Mouse (Mus musculus): ENCODE data around the gene 6430548M08Rik. TPM values are rescaled to one million over a fixed set of nuclear protein-coding genes. Genes with fewer than 3 reads are reported as not detected.
A peak's percentile ranks its signal among the peaks of the same experiment; 100 is the strongest.

The 6430548M08Rik gene
- total RNA-seq, 2 experiments from 2014 or later: 15.1 to 19.3 TPM

DNA sequence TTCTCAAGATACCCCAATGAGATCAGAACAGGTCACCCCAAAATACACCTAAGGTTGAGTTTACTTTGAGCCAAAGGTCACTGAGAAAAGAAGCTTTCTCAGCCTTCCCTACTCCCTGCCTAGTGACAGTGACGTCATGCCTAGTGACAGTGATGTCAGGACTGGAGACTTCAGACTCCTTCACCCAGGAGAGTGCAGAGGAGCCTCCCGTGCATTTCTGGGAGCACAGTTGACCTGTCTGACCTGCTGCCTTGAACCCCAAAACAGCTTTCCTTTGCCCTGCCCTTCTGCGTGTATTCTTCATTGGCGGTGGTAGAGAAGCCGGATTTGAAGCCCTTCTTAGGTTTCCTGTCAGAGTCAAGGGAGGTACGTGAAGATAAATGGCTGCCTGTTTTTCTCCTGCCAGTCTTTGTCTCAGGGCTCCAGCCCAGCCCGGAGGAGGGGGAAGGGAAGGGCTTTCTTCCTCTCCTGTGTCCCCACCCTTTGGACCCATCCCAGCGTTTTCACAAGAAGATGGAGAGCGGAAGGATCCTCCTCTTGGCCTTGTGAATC, 9.2 kb upstream of the 6430548M08Rik start:
- peak; percentile 84 to 92 for DNase-seq

DNA sequence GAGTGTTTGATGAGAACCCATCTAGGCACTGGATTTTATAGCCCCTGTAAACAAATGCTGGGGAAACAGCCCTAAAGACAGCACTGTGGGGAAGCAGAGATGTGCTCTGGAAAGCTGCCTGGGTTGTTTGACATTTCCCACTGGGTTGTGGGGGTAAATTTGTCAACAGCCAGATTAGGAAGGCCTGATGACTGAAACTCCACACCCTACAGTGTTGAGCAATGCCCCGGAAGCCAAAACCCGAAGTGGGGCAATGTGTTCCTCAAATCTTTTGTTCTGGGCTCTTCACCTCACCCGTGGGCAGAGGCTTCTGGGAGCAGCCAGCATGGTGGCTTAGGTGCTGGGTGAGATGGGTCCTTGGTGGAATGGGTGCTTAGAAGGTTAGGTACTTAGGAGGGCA, 4.8 kb upstream of the 6430548M08Rik start:
- peak; percentile 63 to 80 for DNase-seq

DNA sequence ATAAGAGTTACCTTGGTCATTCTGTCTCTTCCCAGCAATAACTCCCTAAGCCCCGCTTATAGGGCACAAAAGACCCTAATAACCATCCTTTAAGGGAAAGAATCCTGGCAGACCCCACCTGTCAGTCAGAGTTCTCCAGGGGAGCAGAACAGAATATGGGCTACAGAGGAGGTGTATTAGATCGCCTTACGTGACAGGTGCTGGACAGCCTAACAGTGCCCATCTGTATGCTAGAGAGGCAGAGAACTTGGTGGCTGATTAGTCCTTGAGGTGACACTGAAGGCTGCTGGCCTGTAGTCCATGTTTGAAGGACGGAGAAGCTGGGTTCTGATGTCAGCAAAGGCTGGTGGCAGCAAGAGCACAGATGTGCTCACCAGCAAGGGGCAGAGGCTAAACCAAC, 3.0 kb upstream of the 6430548M08Rik start:
- DNase-seq: no peak

DNA sequence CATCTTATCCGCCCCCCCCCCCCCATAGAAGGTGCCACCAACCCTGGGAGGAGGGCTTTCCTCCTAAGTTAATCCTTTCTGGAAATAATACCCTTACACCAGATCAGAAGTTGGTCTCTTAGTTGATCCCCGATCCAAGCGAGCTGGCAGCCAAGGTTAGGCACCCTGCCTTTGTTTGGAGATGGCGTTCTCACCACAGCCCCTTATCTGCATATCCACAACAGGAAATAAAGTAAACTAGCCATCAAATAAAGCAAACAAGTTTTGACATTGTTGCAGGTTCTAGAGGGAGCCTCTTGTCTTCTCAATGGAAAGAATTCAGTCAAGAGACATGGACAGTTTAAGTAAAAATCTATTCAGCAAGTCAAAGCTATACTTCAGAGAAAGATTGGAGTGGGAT, 2.6 kb upstream of the 6430548M08Rik start:
- no peak for DNase-seq

DNA sequence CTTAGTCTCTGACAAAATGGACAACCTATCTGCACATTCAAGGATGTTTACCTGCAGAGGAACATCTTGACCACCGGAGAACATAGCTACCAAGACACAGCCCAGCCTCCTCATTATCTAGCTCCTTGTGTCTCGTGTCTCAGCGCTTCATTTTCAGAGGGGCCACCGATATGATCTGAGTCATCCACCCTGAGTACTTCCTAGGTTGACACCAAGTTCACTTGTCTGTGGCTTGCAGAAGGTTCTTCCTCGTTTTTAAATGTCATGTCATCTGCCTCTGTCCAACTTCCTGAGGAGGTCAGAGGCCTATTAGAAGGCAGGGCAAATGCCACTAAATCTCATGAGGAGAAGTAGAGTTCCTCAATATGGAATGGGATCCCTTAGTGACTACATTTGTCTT, 1.4 kb upstream of the 6430548M08Rik start:
- DNase-seq: peak in 1 of 2 experiments; percentile 53

DNA sequence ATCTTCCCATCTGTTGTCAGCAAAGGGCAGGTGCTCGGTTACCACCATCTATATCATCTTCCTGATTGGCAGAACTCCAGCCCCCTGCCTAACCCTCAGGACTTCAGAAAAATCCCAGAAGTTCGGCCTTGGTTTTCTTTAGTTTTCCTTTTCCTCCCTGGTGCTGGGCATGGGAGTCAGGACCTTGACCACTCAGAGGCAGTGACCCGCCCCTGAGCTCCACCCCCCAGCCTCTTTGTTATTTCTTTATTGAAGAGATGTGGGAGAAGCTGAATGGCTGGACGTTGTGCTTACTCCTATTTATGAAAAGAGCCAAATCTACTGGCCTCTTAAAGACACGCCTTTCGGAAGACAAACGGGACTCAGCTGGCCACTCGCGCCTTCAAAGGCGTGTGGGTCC, 646 bp upstream of the 6430548M08Rik start:
- DNase-seq: peak; percentile 78 to 79

DNA sequence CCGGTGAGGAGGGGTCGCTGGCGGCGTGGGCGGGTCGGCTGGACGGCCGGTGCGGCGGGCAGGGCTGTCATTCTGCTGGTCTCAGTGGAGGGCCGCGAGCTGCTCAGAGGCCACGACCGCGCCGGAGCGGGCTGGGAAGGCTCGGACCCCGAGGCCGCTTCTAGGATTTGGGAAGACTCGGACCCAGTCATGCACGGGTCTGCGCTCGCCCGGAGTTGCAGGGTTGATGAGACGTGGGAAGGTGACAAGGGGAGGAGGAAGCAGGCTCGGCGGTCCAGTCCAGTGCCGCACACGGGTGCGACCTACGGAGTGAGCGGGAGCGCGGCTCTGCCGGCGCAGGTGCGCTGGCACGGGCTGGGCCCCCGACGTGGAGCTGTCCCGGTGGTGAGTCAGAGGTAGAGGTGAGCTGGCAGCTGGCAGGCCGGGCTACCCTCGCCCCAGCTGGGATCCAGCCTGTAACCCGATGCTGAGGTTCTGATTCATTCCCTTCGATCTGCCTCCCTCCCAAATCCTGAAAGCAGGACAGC, 426 bp downstream of the 6430548M08Rik start:
- DNase-seq: peak in 1 of 2 experiments; percentile 27

DNA sequence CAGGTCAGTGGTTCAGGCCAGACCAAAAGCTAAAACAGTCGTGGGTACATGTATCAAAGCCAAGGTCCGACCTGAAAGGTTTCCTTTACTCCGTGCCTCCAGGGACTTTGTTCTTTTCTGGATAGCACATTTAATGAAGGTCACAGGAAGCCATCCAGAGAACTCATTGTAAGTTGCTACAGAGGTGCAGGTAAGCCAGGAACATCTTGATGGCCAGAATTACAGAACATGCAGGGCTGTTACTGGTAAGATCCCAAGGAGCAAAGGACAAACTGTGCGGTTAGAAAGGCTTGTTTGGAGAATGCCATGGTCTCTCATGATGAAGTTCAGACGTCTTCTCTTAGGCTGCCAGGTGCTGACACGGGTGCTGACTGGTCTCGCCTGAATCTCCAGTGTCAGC, 2.6 kb downstream of the 6430548M08Rik start:
- no peak for DNase-seq

DNA sequence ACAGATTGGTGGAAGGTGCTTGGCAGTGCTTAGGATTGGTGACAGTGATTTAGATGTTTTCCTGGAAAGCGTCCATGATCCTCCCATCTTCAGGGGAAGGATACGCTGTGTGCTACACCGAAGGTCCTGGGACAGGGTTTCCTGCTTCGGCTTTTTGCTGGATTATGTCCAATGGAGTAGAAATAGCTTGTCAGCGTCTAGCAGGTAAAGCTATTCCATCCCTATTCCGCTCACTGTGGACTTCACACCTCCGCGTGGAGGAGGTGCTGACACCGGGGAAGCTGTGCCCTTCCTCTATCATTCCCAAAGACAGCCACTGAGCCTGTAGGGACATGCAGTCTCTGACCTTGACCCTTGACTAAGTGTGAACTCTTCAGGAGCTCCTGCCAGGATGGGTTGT, 4.2 kb downstream of the 6430548M08Rik start:
- DNase-seq: peak; percentile 38 to 39

DNA sequence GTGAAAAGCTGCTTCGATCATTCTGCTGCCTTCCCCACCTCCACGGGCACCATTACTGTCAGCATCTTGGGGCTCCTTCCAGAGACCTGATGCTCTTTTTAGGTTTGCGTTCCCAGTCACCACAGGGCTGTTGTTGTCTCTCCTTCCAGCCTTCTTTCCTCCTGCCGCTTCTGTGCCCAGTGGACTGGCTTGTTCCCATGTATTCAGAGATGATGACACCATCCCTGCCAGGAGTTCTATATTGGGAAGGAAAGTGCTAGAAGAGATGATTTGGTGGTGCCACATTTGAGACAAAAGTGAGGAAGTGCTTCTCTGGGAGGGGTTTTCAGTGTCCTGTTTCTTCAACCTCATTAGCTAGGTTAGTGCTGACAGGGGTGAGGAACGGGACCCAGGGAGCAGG, 4.9 kb downstream of the 6430548M08Rik start:
- DNase-seq: no peak

DNA sequence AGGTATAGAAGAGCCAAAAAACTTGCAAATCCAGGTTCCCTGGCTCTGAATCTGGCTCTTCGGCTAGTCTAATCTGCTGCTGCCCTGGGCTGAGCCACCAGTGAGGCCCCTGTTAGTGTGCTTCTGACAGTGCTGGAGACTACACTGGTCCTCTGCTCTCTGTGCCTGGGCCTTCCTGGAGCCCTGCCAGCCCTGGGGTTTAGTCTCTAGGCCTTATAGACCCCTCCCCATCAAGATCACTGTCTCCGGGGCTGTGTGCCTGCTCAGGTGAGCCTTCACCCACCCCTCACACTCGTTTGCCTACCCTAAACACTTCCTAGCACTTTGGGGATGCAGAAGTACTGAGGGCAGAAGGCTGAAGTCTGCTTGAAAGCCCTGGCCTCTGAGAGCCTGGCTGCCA, 5.5 kb downstream of the 6430548M08Rik start:
- DNase-seq: no peak

DNA sequence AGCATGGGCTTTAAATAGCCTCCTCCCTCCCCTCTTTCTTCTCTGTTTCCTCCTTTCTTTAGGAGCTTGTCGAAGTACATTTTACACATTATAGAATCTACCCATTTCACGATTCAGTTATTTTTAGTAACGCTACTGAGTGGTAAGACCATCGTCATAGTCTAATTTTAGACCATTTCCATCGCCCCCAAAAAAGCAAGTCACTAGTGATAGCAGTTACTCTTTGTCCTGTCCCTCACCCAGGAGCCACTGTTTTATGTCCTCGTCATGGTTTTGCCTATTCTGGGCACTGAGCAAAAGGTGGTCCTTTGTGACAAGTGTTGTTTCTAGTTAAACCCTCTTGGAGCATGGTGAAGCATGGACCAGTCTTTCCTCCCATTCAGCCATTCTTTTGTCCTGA, 6.0 kb downstream of the 6430548M08Rik start:
- no peak for DNase-seq

DNA sequence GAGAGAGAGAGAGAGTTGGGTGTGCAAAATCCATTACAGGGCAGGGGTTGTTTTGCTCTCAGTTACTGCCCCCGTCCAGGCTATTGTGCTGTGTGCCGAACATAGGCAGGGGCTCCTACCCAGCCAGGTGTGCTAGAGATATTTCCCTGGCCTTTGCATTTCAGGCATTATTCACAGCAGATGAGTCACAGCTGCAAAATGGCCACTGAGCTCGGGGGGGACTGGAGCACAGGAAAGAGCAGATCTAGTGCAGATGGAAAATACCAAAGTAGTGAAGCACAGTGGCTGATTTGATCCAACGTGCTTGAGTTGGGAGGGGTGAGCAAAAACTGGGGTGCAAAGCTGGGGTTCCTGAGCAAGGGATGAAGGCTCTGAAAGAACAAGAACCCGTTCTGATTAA, 7.0 kb downstream of the 6430548M08Rik start:
- DNase-seq: no peak

DNA sequence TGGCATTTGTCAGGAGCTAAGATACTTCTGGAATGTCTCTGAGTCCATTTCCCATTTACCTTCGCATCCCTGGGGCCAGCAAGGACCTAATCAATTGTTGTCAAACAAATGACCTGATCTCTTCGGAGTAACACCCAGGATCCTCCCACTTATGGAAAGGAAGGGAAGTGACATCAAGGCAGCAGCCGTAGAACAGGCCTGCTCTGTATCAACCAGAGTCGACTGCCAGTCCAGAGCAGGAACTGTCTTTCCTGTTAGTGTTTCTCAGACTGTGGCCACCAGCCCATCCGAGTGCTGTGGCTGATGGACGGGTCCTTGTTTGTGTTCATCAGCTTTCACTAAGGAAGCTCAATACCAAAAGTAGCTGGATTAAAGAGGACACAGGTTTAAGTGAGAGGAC, 10.3 kb downstream of the 6430548M08Rik start:
- DNase-seq: peak; percentile 40 to 43

DNA sequence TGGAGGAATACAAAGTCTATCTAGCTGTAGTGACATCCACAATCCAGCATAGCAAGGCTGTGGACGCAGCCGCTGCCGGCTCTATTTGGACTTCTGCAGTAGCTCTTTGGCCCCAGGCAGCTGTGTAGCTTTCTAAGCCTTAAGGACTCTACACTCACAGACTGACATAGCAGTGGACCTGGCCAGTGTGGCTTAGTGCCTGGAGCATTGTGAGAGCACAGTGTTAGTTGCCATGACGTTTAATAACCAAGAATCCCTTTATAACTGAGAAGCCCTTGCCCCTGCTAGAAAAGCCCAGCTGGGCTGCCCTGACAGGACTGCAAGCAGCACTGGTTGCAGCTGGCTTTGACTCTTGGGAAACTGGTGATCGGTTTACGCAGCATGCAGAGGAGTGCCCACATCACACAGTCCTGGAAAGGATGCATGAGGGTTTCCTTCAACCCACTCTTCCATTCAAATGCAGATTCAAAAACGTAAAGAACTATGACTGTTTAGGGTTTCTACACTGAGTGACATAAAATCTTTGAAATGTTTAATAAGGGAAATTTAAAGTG, 11.0 kb downstream of the 6430548M08Rik start:
- no peak for DNase-seq

DNA sequence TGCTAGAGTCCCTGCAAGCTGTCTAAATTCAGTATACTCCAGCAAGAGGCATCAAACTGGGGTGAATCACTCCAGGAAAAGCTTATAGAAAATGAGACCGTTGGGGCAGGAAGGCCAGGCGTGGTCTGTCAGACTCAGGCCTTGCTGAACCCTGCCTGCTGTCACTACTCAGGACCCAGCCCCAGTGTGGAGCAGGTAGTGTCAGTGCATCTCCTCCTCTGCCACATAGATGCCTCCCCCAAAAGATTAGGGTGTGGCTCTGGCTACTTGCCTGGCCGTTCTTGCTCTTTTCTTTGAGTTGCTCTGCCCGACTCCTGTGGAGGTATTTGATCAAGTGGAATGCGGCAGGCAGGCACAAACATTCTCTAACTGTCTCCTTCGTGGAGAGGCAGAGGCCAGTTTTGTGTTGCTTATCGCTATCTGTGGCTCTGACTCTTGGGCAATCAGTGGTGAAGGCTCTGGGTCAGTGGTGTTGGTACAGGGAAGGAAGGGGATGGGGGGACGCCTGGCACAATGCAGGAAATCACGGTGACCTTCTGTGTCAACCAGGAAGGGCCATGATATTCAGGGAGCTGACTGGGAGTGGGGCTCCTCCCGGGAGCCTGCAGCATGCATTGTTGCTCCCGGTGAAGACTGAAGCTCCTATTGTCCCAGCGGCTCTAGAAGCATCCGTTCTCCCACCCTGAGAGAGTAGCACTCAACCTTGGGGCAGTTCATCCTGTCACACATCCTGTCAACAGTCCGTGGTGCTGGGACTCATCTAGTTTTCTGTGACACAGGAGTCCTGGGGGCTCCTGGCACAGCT, 12.6 kb downstream of the 6430548M08Rik start:
- peak in 1 of 2 experiments; percentile 39 for DNase-seq

DNA sequence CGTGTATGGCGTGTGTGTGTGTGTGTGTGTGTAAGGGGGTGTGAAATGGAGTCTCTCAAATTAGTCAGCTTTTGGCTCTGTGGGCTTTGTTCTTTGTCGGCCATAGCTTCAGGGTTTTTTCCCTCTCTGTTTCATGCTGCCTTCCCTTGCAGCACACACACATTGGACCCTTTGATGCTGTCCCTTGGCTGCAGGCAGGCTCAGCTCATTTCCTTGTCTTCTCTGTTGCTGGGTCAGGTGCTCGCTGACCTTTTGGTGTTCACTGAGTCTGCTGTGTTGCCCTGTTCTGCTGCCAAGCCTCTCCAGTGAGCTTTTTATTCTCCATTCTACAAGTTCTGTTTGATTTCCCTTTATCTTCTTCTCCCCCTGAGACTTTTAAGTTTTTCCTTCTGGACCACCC, 15.6 kb downstream of the 6430548M08Rik start:
- DNase-seq: no peak

DNA sequence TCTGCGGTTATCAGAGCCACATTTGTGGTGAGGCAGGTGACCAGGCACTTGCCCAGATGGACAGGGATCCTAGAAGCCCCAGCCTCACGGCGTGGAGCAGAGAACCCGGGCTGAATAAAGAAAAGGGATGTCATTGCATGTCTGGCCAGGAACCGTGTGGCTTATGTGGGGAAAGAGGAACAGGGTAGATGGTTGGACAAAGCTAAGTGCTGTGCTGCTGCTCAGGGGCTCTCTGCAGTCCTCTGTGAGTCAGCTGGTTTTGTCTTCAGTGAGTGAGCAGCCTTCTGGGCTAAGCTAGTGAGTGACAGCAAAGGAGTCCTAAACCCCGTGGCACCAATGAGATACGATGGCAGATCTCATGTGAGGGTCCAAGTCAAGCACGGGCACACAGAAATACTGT, 17.2 kb downstream of the 6430548M08Rik start:
- no peak for DNase-seq

DNA sequence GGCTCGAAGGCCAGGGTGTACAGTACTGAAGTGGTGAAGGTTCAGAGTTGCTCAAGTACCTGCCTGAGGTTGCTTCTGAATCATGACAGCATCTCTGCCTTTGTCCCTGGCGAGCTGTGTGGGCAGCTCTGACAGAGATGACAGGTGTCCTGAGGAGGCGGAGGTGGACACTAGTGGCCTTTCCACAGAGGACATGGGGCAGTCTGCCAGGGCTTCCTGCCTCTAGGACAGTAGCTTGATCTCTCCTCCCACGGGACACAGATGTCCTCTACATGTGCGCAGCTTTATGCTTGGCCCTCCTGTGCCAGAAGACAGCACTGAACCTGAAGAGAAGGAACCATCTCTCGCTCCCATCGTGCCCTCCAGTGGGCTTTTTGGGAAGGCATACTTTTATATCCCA, 19.2 kb downstream of the 6430548M08Rik start:
- DNase-seq: peak in 1 of 2 experiments; percentile 35

DNA sequence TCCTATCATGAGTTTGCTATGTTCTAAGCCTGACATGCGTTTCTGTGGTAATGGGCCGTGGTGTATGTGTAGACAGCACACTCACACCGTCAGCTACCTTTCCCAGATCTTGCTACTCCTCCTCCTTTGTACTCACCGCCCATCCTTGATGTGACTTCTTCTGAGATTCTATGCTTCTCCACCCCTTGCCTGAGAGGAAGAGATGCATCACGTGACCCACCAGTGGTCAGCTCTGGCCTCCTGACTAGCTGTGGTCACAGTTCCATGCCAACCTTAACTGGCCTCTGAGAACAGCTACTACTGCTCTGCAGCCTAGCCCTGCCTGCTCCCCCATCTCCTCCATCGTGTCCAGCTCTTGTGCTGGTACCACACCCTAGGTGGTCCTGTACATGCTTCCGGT, 21.7 kb downstream of the 6430548M08Rik start:
- no peak for DNase-seq

DNA sequence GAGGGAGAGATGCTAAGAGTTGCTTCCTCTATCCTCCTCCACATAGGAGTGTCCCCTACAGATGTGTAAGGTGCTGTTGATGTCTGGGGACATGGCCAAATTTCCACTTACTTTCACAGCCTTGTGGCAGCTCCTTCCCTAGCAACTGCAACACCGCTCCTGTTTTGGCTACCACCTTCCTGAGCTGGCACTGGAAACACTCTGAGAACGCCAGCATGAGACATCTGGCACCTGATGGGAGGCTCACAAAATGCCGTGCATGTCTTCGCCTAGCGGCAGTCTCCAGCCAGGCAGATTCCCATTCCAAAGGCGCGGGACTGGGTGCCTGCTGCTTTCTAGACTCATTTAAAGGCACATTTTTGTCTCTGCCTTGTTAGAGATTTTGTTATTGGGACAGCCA, 22.7 kb downstream of the 6430548M08Rik start:
- peak; percentile 72 to 73 for DNase-seq

DNA sequence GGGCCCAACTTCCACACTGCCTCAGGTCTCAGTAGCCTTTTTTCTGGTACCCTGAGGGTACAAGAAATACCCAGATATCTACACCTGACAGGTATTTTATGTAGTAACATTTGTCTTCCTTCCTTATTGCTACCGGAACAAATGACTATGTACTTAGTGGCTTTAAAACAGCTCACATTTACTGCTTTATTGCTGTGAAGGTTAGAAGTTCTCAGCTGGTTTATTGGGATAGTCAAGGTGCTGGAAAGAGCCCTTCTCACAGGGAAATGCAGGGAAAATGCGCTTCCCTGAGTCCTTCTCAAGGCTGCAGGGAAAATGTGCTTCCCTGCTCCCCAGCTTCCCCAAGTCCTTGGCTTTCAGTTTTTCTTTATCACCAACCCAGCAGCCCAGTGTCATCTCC, 25.0 kb downstream of the 6430548M08Rik start:
- DNase-seq: no peak

DNA sequence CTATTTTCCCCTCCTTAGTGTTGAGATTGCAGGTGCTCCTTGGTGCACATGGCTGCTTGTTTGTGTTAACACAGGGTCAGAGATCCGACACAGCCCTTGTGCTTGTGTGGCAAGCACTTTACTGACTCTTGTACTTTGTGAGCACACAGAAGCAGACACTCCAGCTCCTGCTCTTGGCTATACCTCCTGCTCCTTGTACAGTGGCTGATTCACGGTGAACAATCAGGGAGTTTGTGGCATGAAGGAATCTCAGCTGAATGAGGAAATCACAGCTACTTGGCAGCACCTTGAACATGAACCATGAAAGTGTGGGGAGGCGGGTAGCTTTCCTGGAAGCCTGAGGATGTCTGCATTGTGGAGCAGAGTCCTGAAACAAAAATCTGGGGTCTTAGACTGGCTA, 26.8 kb downstream of the 6430548M08Rik start:
- DNase-seq: no peak

Data from heart, adult 18-20 months (tissue).